Mouse (Mus musculus): ENCODE measurements around the gene Rictor. TPM values are rescaled to one million over a fixed set of nuclear protein-coding genes. Genes with fewer than 3 reads are reported as not detected.

Gene Rictor
- polyA plus RNA-seq, 1 experiment from 2014 or later, result 35.5 TPM

- Histone ChIP-seq H3K4me2 (replicated peaks; ENCODE audit: low read depth, low read length) (no peak overlapping the region), H3K36me3 (ENCODE audit: insufficient read depth, low read length) (no peaks in the 10 kb centered on the region), H3K4me3 (ENCODE audit: low read depth, low read length) (no peak overlapping the region), H3K4me1 (ENCODE audit: insufficient read depth, low read depth, low read length) (peaks cover 14% of the 10 kb centered on the region; the same call in 1 of the 2 replicates), H3K27ac (ENCODE audit: low read length) (no peak overlapping the region), H3K27me3 (replicated peaks; ENCODE audit: insufficient read depth, low read length) (no peaks in the 10 kb centered on the region), H3K9me3 (ENCODE audit: low read length) (no peaks in the 10 kb centered on the region), H3K9ac (replicated peaks; ENCODE audit: low read depth) (no peak overlapping the region)
- no peak for TF ChIP-seq CTCF (IDR thresholded peaks at IDR 0.05)
- TF ChIP-seq EP300 (IDR thresholded peaks at IDR 0.05), result no peak
- no peak for DNase-seq (ENCODE audit: low spot score)
- WGBS, result 82% methylated on average over 7 of the region's 7 CpGs
- ATAC-seq, result no peak
Measured at GRCm38 (mm10) chr15:6711226-6711625, 3.0 kb downstream of the Rictor start.

GRCm38 (mm10) chr15:6714819-6715218 lies 6.6 kb downstream of the Rictor start:
- peak; percentile 69 for ATAC-seq
- Histone ChIP-seq H3K9ac (replicated peaks; ENCODE audit: low read depth) (no peak overlapping the region), H3K4me2 (replicated peaks; ENCODE audit: low read depth, low read length) (0 out of 2 replicates have a peak overlapping the region, but pooled peaks have one; percentile 0), H3K27ac (ENCODE audit: low read length) (no peak overlapping the region), H3K9me3 (ENCODE audit: low read length) (no peaks in the 10 kb centered on the region), H3K4me1 (ENCODE audit: insufficient read depth, low read depth, low read length) (peaks cover 14% of the 10 kb centered on the region; the same call in 1 of the 2 replicates), H3K36me3 (ENCODE audit: insufficient read depth, low read length) (no peaks in the 10 kb centered on the region), H3K27me3 (replicated peaks; ENCODE audit: insufficient read depth, low read length) (no peaks in the 10 kb centered on the region), H3K4me3 (ENCODE audit: low read depth, low read length) (no peak overlapping the region)
- DNase-seq (ENCODE audit: low spot score), result no peak
- 39% methylated on average over 7 of the region's 7 CpGs for WGBS
- no peak for TF ChIP-seq CTCF (IDR thresholded peaks at IDR 0.05)

- Histone ChIP-seq H3K4me2 (replicated peaks; ENCODE audit: low read depth, low read length) (0 out of 2 replicates have a peak overlapping the region, but pooled peaks have one; percentile 0), H3K36me3 (ENCODE audit: insufficient read depth, low read length) (no peaks in the 10 kb centered on the region), H3K27ac (ENCODE audit: low read length) (no peak overlapping the region), H3K9ac (replicated peaks; ENCODE audit: low read depth) (no peak overlapping the region), H3K9me3 (ENCODE audit: low read length) (no peaks in the 10 kb centered on the region), H3K27me3 (replicated peaks; ENCODE audit: insufficient read depth, low read length) (no peaks in the 10 kb centered on the region), H3K4me3 (ENCODE audit: low read depth, low read length) (no peak overlapping the region), H3K4me1 (ENCODE audit: insufficient read depth, low read depth, low read length) (peaks cover 14% of the 10 kb centered on the region; the same call in 1 of the 2 replicates)
- WGBS, result 56% methylated on average over 6 of the region's 6 CpGs
- DNase-seq (ENCODE audit: low spot score), result no peak
- no peak for ATAC-seq
- TF ChIP-seq EP300 (IDR thresholded peaks at IDR 0.05), result no peak
Measured at GRCm38 (mm10) chr15:6715237-6715636, 7.1 kb downstream of the Rictor start.

DNA sequence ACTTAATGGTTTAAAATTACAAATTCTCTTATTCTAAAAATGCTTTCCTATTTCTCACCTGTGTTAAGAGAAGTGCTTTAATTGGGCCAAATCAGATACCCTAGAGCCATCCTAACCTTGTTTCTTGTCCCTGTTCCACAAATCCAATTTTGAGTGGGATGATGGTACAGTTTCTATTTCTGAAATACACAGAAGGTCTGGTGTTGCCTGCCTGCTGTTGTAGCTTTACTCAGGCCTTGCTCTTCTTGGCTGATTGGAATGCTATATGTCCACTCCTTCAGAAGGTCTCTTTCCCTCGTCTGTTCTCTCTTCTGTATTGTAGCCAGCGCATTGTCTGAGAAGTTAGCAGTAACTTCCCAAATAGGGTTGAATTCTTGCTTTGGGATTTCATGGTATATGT lies 13.2 kb downstream of the Rictor start:
- H3K27me3 ChIP-seq (replicated peaks; ENCODE audit: insufficient read depth, low read length), result no peaks in the 10 kb centered on the region
- H3K4me3 ChIP-seq (ENCODE audit: low read depth, low read length), result no peak overlapping the region
- DNase-seq (ENCODE audit: low spot score) (no peak), ATAC-seq (no peak)
- no peaks in the 10 kb centered on the region for H3K9me3 ChIP-seq (ENCODE audit: low read length)
- WGBS, result 74% methylated on average over 2 of the region's 2 CpGs
- H3K36me3 ChIP-seq (ENCODE audit: insufficient read depth, low read length), result no peaks in the 10 kb centered on the region
- no peaks in the 10 kb centered on the region for H3K4me1 ChIP-seq (ENCODE audit: insufficient read depth, low read depth, low read length)
- no peak overlapping the region for H3K9ac ChIP-seq (replicated peaks; ENCODE audit: low read depth)
- TF ChIP-seq CTCF (IDR thresholded peaks at IDR 0.05), result no peak
- TF ChIP-seq EP300 (IDR thresholded peaks at IDR 0.05), result no peak
- H3K4me2 ChIP-seq (replicated peaks; ENCODE audit: low read depth, low read length), result no peak overlapping the region
- H3K27ac ChIP-seq (ENCODE audit: low read length), result no peak overlapping the region

- Histone ChIP-seq H3K36me3 (ENCODE audit: insufficient read depth, low read length) (no peaks in the 10 kb centered on the region), H3K4me1 (ENCODE audit: insufficient read depth, low read depth, low read length) (no peaks in the 10 kb centered on the region), H3K4me3 (ENCODE audit: low read depth, low read length) (no peak overlapping the region), H3K27ac (ENCODE audit: low read length) (no peak overlapping the region), H3K9me3 (ENCODE audit: low read length) (no peaks in the 10 kb centered on the region), H3K27me3 (replicated peaks; ENCODE audit: insufficient read depth, low read length) (no peaks in the 10 kb centered on the region), H3K9ac (replicated peaks; ENCODE audit: low read depth) (no peak overlapping the region), H3K4me2 (replicated peaks; ENCODE audit: low read depth, low read length) (no peak overlapping the region)
- no peak for ATAC-seq
- DNase-seq (ENCODE audit: low spot score), result no peak
- no peak for TF ChIP-seq CTCF (IDR thresholded peaks at IDR 0.05)
- no peak for TF ChIP-seq EP300 (IDR thresholded peaks at IDR 0.05)
- whole genome bisulfite sequencing, result 93% methylated on average over 4 of the region's 4 CpGs
Measured at GRCm38 (mm10) chr15:6721802-6722201, 13.6 kb downstream of the Rictor start.

DNA sequence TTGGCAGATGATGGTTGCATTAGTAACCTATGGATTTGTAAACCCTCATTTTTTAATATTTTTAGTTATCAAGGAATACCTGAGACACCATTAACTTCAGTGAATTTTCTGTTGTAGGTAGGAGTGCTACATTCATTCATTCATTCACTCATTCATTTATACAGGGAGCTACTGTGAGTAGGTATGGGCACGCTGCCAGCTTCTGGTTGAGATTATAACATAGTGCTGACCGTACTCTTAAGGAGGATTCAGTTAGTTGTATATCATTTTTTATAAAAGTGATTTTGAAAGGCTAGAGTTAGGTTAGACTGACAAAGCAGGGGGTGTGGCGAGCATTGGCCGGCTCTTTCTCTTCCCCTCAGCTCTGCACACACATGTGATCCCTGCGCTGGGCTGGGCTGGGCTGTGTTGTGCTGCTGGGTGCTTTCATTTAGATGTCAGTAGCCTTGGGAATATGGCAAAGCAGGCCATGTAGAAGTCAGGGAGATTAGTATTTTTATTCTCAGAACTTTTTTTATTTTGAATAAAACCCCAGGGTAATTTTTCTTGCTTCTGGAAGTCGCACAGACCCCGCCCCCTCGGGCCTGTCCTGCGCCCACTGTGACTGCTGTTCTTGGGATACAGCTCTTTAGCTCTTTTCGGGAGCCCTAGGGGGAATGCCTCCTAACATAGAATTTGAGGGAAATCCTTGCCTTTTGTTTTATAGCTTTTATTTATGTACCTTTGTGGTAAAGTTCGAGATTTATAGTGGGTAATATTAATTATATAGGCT lies 14.4 kb downstream of the Rictor start:
- 77% methylated on average over 11 of the region's 11 CpGs for WGBS
- H3K4me3 ChIP-seq (ENCODE audit: low read depth, low read length), result no peak overlapping the region
- H3K4me2 ChIP-seq (replicated peaks; ENCODE audit: low read depth, low read length), result no peak overlapping the region
- no peak overlapping the region for H3K27ac ChIP-seq (ENCODE audit: low read length)
- no peak overlapping the region for H3K9ac ChIP-seq (replicated peaks; ENCODE audit: low read depth)
- H3K27me3 ChIP-seq (replicated peaks; ENCODE audit: insufficient read depth, low read length), result no peaks in the 10 kb centered on the region
- TF ChIP-seq CTCF (IDR thresholded peaks at IDR 0.05) (no peak), EP300 (IDR thresholded peaks at IDR 0.05) (no peak)
- no peaks in the 10 kb centered on the region for H3K4me1 ChIP-seq (ENCODE audit: insufficient read depth, low read depth, low read length)
- DNase-seq (ENCODE audit: low spot score) (no peak), ATAC-seq (no peak)
- no peaks in the 10 kb centered on the region for H3K36me3 ChIP-seq (ENCODE audit: insufficient read depth, low read length)
- no peaks in the 10 kb centered on the region for H3K9me3 ChIP-seq (ENCODE audit: low read length)

Measured in lung, postnatal 0 days (tissue).